Mouse (Mus musculus) limb, embryonic 15.5 days (tissue): ENCODE data around the gene Slc2a13. TPM values are rescaled to one million over a fixed set of nuclear protein-coding genes. Genes with fewer than 3 reads are reported as not detected.

Experiments used
- ATAC-seq: fragments of 200-750 bp; cut with Nextera tagmentation; 2 replicates; pipeline ENCODE4 v1.8.0; 2017; ENCODE audit warnings: low read depth, moderate TSS enrichment; ENCODE audit not compliant: insufficient number of reproducible peaks, low FRiP score, low TSS enrichment
- H3K27ac ChIP-seq: fragments of 300-500 bp; sonication (generic); 2 replicates; pipeline ENCODE4 v1.5.1; 2015; ENCODE audit warnings: moderate library complexity, mild to moderate bottlenecking, inconsistent platforms
- H3K27me3 ChIP-seq: fragments of 300-500 bp; sonication (generic); 2 replicates; pipeline ENCODE4 v1.6.1; 2015; ENCODE audit warnings: inconsistent platforms
- H3K36me3 ChIP-seq: fragments of 300-500 bp; sonication (generic); 2 replicates; pipeline ENCODE4 v1.6.1; 2015; ENCODE audit warnings: inconsistent platforms
- H3K4me1 ChIP-seq: fragments of 300-500 bp; sonication (generic); 2 replicates; pipeline ENCODE4 v1.6.1; 2015; ENCODE audit warnings: inconsistent platforms
- H3K4me2 ChIP-seq: fragments of 300-500 bp; sonication (generic); 2 replicates; pipeline ENCODE4 v1.6.1; 2015; ENCODE audit warnings: mild to moderate bottlenecking, inconsistent platforms
- H3K4me3 ChIP-seq: fragments of 300-500 bp; sonication (generic); 2 replicates; pipeline ENCODE4 v1.5.1; 2015; ENCODE audit warnings: mild to moderate bottlenecking, inconsistent platforms
- H3K9ac ChIP-seq: fragments of 300-500 bp; sonication (generic); 2 replicates; pipeline ENCODE4 v1.6.1; 2015; ENCODE audit warnings: inconsistent platforms
- H3K9me3 ChIP-seq: fragments of 300-500 bp; sonication (generic); 2 replicates; pipeline ENCODE4 v1.6.1; 2016; ENCODE audit warnings: inconsistent platforms
- WGBS: fragments of 180-500 bp; shearing (Covaris S2); methylation state at CpG from one replicate; pipeline ENCODE4 v1.1.7; 2015; 5-methylcytosine and 5-hydroxymethylcytosine counted together
- polyA plus RNA-seq: library from polyadenylated mRNA; unstranded; fragments of >200 nt; fragmentation: Nextera tagmentation; extraction: Ambion mirVana; gene quantifications from 2 replicates; pipeline ENCODE4 v1.2.1, GENCODE M21; 2015

The Slc2a13 gene
- polyA plus RNA-seq, 1 experiment from 2014 or later, result 2.1 TPM

DNA sequence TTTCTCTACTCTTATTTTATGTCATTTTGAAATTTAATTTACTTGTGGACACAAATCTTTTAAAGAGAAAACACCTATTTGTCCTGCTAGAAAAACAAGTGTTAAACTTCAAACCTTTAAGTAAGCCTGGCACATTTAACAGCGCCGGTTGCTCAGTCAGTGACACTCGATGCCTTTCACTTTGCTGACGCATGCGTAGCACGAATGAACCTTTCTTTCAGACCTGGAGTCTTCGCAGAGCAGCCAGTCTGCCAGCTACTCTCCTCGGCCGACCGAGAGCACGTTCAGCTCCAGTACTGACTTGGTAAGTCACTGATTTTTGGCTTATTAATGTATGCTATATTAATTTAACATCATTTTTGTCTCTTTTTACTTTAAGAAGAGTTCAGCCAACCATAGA, 315.9 kb downstream of the Slc2a13 start:
- Histone ChIP-seq H3K36me3 (no peaks in the 10 kb centered on the region), H3K4me3 (no peak overlapping the region), H3K27me3 (no peaks in the 10 kb centered on the region), H3K4me2 (no peak overlapping the region), H3K9ac (no peak overlapping the region), H3K27ac (no peak overlapping the region), H3K9me3 (no peaks in the 10 kb centered on the region), H3K4me1 (no peaks in the 10 kb centered on the region)
- 54% methylated on average over 11 of the region's 11 CpGs for WGBS
- no peak for ATAC-seq

DNA sequence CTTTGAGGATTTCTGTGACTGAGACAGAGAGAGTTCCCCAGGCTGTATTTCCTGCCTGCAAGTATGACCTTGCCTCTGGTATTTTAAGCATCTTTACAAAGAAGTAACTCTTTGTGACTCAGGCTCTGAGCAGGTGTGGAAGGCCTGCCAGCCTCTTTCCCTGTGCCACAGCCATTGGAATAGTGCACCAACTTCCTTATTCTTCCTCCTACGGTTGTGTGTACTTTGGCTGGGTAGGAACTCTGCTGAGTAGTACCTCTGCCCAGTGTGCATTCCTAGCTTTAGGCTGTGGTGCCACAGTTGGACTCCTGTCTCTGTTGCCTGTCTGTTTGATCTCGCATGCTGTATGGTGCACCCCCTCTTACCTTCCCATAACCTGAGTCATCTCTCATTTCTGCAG, 317.8 kb downstream of the Slc2a13 start:
- no peak overlapping the region for H3K27ac ChIP-seq
- H3K4me1 ChIP-seq, result no peaks in the 10 kb centered on the region
- no peak overlapping the region for H3K9ac ChIP-seq
- H3K4me2 ChIP-seq, result no peak overlapping the region
- WGBS, result 85% methylated on average over 2 of the region's 2 CpGs
- H3K36me3 ChIP-seq, result no peaks in the 10 kb centered on the region
- no peak for ATAC-seq
- no peak overlapping the region for H3K4me3 ChIP-seq
- no peaks in the 10 kb centered on the region for H3K9me3 ChIP-seq
- H3K27me3 ChIP-seq, result no peaks in the 10 kb centered on the region

DNA sequence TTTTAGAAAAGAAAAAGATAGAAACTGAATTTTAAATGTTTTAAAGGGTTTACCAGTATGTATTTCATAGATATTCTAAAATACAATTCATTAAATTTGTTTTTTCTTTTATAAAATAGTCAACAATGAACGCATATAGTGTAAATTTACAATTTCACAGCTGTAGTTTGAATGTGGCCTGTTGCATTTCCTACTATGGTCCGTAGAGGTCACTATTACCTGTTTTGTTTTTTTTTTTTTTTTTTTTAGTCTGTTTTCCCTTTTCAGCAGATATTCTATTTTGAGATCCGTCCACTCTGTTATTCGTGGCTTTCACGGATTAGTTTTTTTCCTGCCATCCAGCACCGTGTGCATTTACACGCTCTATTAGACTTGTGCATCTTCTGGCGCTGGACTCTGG, 320.1 kb downstream of the Slc2a13 start:
- WGBS, result 59% methylated on average over 8 of the region's 8 CpGs
- no peak for ATAC-seq
- H3K9ac ChIP-seq, result no peak overlapping the region

DNA sequence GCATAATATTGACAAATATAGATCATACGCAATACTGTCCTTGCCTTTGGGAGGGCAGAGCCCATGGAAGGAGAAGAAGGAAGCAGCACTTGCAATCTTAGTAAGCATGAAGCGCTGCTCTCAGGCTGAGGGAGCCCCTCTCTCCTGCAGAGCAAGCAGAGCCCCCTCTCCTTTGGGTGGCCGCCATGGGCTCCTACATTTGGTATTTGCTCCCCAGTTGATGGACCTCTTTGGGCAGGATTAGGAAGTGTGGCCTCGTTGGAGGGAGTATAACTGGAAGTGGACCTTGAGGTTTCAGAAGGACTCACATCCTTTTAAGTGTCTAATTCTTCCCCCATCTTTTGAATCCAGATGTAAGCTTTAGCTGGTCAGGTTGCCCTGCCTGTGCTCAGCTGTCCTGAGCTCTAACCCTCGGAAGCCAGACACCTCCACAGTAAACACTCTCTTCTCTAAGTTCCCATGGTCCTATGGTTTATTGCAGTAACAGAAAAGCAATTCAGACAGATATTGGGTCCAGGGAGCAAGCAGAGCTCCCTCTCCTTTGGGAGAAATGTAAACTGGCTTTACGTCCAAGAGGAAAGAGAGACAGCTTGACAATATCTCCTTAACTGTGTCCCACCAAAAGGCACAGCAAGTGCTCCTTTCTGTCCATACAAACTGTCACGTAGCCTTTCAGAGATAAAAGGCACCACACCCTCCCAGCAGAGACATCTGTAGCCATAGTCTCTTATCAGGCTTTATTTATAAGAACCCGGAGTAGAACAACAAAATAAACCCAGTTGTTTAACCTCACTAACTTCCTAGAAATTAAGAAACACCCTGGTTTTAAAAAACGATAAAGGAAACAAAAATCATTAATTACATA, 321.3 kb downstream of the Slc2a13 start:
- 66% methylated on average over 9 of the region's 9 CpGs for WGBS
- Histone ChIP-seq H3K4me3 (no peak overlapping the region), H3K36me3 (no peaks in the 10 kb centered on the region), H3K27me3 (no peaks in the 10 kb centered on the region), H3K4me2 (no peak overlapping the region), H3K9me3 (no peaks in the 10 kb centered on the region), H3K9ac (no peak overlapping the region), H3K27ac (no peak overlapping the region), H3K4me1 (no peaks in the 10 kb centered on the region)
- no peak for ATAC-seq

More for the DNA sequence above, 320.1 kb downstream of the Slc2a13 start:
- H3K36me3 ChIP-seq, result no peaks in the 10 kb centered on the region
- H3K4me3 ChIP-seq, result no peak overlapping the region
- H3K27ac ChIP-seq, result no peak overlapping the region
- no peaks in the 10 kb centered on the region for H3K27me3 ChIP-seq
- H3K4me2 ChIP-seq, result no peak overlapping the region
- no peaks in the 10 kb centered on the region for H3K4me1 ChIP-seq
- H3K9me3 ChIP-seq, result no peaks in the 10 kb centered on the region

DNA sequence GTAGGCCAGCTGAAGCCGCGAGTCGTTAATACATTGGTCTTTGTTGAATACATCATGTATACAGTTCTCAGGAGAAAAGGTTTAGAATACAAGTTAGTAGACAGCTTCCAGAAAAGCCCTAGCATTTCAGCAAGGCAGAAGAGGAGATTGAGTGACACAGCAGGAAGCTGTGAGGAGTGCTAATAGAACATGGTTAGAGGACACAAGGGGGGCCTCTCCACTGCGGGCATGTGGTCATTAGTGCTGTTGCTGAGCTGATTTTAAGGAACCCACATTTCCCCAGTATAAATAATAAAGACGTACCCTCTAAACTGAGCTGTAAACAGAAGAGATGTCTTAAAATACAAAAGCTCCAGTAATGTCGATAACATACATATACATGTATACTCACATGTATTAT, 322.2 kb downstream of the Slc2a13 start:
- WGBS, result 75% methylated on average over 6 of the region's 6 CpGs
- Histone ChIP-seq H3K27me3 (no peaks in the 10 kb centered on the region), H3K9me3 (no peaks in the 10 kb centered on the region), H3K9ac (no peak overlapping the region), H3K4me3 (no peak overlapping the region), H3K4me1 (no peaks in the 10 kb centered on the region), H3K36me3 (no peaks in the 10 kb centered on the region), H3K4me2 (no peak overlapping the region), H3K27ac (no peak overlapping the region)
- ATAC-seq, result no peak

DNA sequence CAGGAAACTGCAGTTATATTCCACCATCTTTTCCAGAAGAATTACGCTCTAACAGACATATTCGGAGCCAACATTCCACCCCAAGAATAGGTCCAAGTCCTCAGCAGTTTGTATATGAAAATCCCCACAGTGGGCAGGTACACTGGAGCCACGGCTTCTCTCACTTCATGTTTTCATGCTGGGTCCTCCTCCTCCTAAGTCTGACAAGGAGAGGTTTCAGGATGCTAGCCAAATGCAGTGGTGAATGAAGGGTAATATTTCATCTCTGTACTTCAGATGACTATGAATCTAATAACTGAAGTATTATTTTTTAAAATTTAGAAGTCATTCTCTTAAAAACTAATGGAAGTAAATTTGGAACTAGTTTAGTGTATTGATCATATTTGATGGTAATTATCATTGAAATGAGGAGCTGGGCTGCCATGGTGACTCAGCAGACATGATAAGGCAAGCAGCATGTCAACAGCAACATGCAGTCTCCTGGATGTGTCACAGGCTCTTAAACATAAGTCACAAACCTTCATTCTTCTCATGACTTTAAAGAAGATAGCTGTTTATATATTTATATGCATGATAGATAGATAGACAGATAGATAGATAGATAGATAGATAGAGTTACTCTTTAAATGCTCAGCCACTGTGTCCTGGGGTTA, 332.3 kb downstream of the Slc2a13 start:
- no peaks in the 10 kb centered on the region for H3K36me3 ChIP-seq
- ATAC-seq, result no peak
- no peaks in the 10 kb centered on the region for H3K4me1 ChIP-seq
- H3K27ac ChIP-seq, result no peak overlapping the region
- no peaks in the 10 kb centered on the region for H3K27me3 ChIP-seq
- H3K4me3 ChIP-seq, result no peak overlapping the region
- H3K9me3 ChIP-seq, result no peaks in the 10 kb centered on the region
- H3K9ac ChIP-seq, result no peak overlapping the region
- H3K4me2 ChIP-seq, result no peak overlapping the region
- 85% methylated on average over 3 of the region's 3 CpGs for WGBS

DNA sequence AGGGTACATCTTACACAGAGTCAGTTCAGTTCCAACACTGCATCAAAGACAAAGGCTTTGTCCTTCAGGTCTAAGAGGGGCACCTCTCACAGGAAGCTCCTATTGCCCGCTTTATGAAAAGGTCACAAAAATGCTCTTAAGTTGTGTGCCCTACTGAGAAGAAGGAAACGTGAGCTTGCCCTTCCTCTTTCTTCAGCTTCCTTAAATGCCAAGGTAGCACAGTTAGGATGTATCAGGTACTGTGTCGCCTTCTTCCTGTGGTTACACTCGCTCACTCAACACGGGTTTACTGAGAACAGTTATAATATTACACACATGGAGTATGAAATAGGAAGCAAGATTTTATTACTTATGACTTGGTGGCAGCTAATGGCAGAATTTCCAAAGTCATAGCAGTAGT, 335.8 kb downstream of the Slc2a13 start:
- no peak for ATAC-seq
- no peak overlapping the region for H3K4me3 ChIP-seq
- 77% methylated on average over 5 of the region's 5 CpGs for WGBS

More for the DNA sequence above, 335.8 kb downstream of the Slc2a13 start:
- no peaks in the 10 kb centered on the region for H3K36me3 ChIP-seq
- no peaks in the 10 kb centered on the region for H3K27me3 ChIP-seq
- no peaks in the 10 kb centered on the region for H3K4me1 ChIP-seq
- H3K27ac ChIP-seq, result no peak overlapping the region
- H3K9me3 ChIP-seq, result no peaks in the 10 kb centered on the region
- H3K4me2 ChIP-seq, result no peak overlapping the region
- no peak overlapping the region for H3K9ac ChIP-seq

Other genes with a start within 250 kb of the Slc2a13 start
- 5.1 and 5.7 TPM in 2 replicates for gene Lrrk2, start 99.9 kb upstream of the Slc2a13 start, polyA plus RNA-seq